Mouse (Mus musculus) hindbrain, embryonic 15.5 days (tissue): ENCODE results near the gene Mfap1a. TPM values are rescaled to one million over a fixed set of nuclear protein-coding genes. Genes with fewer than 3 reads are reported as not detected.
"Not testable (repeated sequence)": the region's sequence is repeated elsewhere in the genome, so short reads cannot be mapped to it uniquely, and the experiment has no call there.

Experiments used
- ATAC-seq: fragments of 200-750 bp; cut with Nextera tagmentation; 2 replicates; pipeline ENCODE4 v1.8.0; 2017; ENCODE audit warnings: low read depth, moderate number of reproducible peaks, moderate TSS enrichment; ENCODE audit not compliant: low FRiP score
- H3K27ac ChIP-seq: fragments of 300-500 bp; sonication (generic); replicated peaks from 2 replicates; pipeline ENCODE4 v1.5.1; 2015; ENCODE audit warnings: mild to moderate bottlenecking, inconsistent platforms
- H3K27me3 ChIP-seq: fragments of 300-500 bp; sonication (generic); 2 replicates; pipeline ENCODE4 v1.6.1; 2015; ENCODE audit warnings: control low read depth, inconsistent platforms
- H3K36me3 ChIP-seq: fragments of 300-500 bp; sonication (generic); 2 replicates; pipeline ENCODE4 v1.6.1; 2015; ENCODE audit warnings: control low read depth, inconsistent platforms
- H3K4me1 ChIP-seq: fragments of 300-500 bp; sonication (generic); replicated peaks from 2 replicates; pipeline ENCODE4 v1.6.1; 2015; ENCODE audit warnings: control low read depth, inconsistent platforms
- H3K4me2 ChIP-seq: fragments of 300-500 bp; sonication (generic); 2 replicates; pipeline ENCODE4 v1.6.1; 2015; ENCODE audit warnings: moderate library complexity, mild to moderate bottlenecking, inconsistent platforms
- H3K4me3 ChIP-seq: fragments of 300-500 bp; sonication (generic); 2 replicates; pipeline ENCODE4 v1.5.1; 2015; ENCODE audit warnings: mild to moderate bottlenecking, inconsistent platforms
- H3K9ac ChIP-seq: fragments of 300-500 bp; sonication (generic); 2 replicates; pipeline ENCODE4 v1.6.1; 2015; ENCODE audit warnings: inconsistent platforms
- H3K9me3 ChIP-seq: fragments of 300-500 bp; sonication (generic); 2 replicates; pipeline ENCODE4 v1.6.1; 2016; ENCODE audit warnings: control low read depth, inconsistent platforms
- WGBS: fragments of 180-500 bp; shearing (Covaris S2); methylation state at CpG from one replicate; pipeline ENCODE4 v1.1.7; 2015; 5-methylcytosine and 5-hydroxymethylcytosine counted together
- polyA plus RNA-seq: library from polyadenylated mRNA; unstranded; fragments of >200 nt; fragmentation: Nextera tagmentation; extraction: Ambion mirVana; gene quantifications from 2 replicates; pipeline ENCODE4 v1.2.1, GENCODE M21; 2015

Mfap1a gene
- polyA plus RNA-seq, 1 experiment from 2014 or later = 30.1 TPM

DNA sequence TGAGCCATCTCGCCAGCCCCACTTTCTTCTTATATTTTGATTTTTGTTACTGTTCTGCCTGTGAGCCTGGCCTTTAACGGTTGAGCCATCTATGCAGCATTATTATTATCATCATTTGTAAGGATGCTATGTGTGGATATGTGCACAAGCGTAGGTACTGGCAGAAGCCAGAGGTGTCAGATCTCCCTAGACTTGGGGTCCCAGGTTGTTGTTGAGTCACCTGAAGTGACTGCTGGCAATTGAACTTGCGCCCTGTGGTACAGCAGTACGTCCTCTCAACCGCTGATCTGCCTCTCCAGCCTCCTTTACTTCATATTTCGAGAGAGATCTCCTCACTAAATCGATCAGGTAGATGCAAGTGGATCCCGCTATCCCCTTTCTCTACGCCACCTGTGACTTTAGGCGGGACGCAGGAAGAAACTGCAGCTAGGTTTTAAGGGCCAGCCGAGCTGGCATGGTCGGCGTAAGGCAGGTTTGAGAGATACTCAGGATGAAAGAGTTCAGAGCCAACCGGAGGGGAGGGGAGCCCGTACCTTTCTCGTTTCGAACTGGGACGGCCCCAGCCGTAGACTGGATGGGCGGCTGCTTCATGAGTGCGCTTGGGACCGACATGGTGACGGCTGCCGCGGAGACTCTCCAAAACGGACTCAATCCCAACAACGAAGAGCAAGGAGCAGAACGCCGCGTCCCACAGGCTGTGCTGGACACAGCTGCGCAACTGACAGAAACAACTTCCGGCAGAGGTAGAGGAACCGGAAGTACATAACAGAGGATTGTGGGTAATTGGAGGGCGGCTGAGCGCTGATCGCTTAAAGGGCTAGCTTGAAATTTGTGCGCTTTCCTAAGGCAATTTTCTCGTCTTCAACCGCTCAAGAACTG, 32.9 kb downstream of the Mfap1a start, which contains the start of gene Mfap1b:
Gene Mfap1b (minus strand): TSS at position 767 of the 879 bp plus-strand sequence.
- Histone ChIP-seq H3K27ac (peak within 1 kb of the TSS; percentile 68), H3K9ac (peak within 1 kb of the TSS; percentile 75), H3K4me2 (peak within 1 kb of the TSS; percentile 76), H3K4me3 (peak within 1 kb of the TSS; percentile 67)
- H3K9me3 ChIP-seq, H3K36me3 ChIP-seq, H3K27me3 ChIP-seq, H3K4me1 ChIP-seq: not testable (repeated sequence)
- peak; percentile 95 for ATAC-seq
- WGBS = 6% methylated on average over 41 of the region's 41 CpGs

GRCm38 (mm10) chr2:121472783-121473182, 33.7 kb downstream of the Mfap1a start:
- WGBS = 98% methylated on average over 3 of the region's 3 CpGs
- H3K4me2 ChIP-seq = peak overlapping the region; percentile 76
- H3K36me3 ChIP-seq, H3K9ac ChIP-seq, H3K27ac ChIP-seq, ATAC-seq, H3K4me3 ChIP-seq, H3K4me1 ChIP-seq, H3K9me3 ChIP-seq, H3K27me3 ChIP-seq: not testable (repeated sequence)

- not testable (repeated sequence) for H3K4me2 ChIP-seq, H3K36me3 ChIP-seq, H3K27me3 ChIP-seq, H3K4me1 ChIP-seq, H3K27ac ChIP-seq, ATAC-seq, H3K9ac ChIP-seq, H3K9me3 ChIP-seq, H3K4me3 ChIP-seq
- WGBS = 100% methylated on average over 1 of the region's 6 CpGs
Observed at GRCm38 (mm10) chr2:121468982-121469381, 37.5 kb downstream of the Mfap1a start.

GRCm38 (mm10) chr2:121460071-121460470, 46.4 kb downstream of the Mfap1a start:
- H3K4me3 ChIP-seq = no peak overlapping the region
- H3K9me3 ChIP-seq = no peaks in the 10 kb centered on the region
- WGBS = 60% methylated on average over 2 of the region's 2 CpGs
- H3K36me3 ChIP-seq = peaks cover 18% of the 10 kb centered on the region
- no peak for ATAC-seq
- H3K27me3 ChIP-seq = no peaks in the 10 kb centered on the region
- peaks cover 18% of the 10 kb centered on the region for H3K4me1 ChIP-seq
- H3K27ac ChIP-seq = no peak overlapping the region
- H3K9ac ChIP-seq = no peak overlapping the region
- H3K4me2 ChIP-seq = no peak overlapping the region

- Histone ChIP-seq H3K4me3 (peak within 1 kb of the TSS; percentile 89), H3K4me1 (peaks cover 18% of the 10 kb centered on the region), H3K4me2 (peak within 1 kb of the TSS; percentile 66), H3K9me3 (no peaks in the 10 kb centered on the region), H3K27me3 (no peaks in the 10 kb centered on the region), H3K9ac (peak within 1 kb of the TSS; percentile 70), H3K27ac (peak within 1 kb of the TSS; percentile 71), H3K36me3 (peaks cover 24% of the 10 kb centered on the region)
- WGBS = 4% methylated on average over 41 of the region's 41 CpGs
- ATAC-seq = peak; percentile 93
Observed at GRCm38 (mm10) chr2:121456692-121457642, 49.5 kb downstream of the Mfap1a start, which contains the start of gene Serinc4. Serinc4 (minus strand) TSS chr2:121456781.

DNA sequence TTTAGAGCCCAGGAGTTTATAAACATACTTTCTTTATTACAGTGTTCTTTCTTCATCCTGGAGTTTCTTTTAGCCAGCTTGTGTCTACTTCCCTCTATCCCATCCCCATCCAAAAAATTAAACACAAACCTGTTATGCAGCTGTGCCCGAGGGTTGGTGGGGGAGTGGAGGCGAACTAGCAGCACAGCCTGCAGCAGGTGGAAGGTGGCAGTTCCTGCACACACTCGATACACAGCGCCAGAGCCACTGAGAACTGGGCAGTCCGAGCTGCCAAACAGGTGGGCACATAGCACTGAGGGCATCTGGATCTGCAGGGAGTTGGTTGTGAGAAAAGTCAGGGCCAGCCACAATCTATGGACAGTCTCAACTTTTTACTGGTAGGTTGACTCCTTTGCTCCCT, 50.9 kb downstream of the Mfap1a start:
- H3K36me3 ChIP-seq = peaks cover 20% of the 10 kb centered on the region
- no peak overlapping the region for H3K27ac ChIP-seq
- peaks cover 27% of the 10 kb centered on the region for H3K4me1 ChIP-seq
- H3K4me2 ChIP-seq = no peak overlapping the region
- H3K4me3 ChIP-seq = no peak overlapping the region
- H3K9me3 ChIP-seq = no peaks in the 10 kb centered on the region
- no peak overlapping the region for H3K9ac ChIP-seq
- WGBS = 88% methylated on average over 5 of the region's 5 CpGs
- no peaks in the 10 kb centered on the region for H3K27me3 ChIP-seq
- no peak for ATAC-seq

DNA sequence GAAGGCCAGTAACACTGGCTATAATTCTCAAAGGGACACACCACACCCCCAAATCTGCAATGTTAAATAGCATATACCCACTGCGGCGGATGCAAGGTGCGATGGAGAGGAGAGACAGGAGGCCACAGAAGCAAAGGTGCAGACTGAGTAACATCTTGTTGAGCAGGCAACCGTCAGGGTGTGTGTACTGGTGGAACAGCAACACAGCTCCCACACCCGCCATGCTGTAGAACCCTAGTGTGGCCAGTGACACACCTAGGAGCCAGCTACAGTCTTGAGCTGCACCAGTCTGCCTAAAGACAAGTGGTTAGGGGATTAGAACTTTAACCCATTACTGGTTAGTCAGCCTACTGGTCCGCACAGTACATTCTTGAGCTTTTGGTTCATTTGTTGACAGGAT, 52.5 kb downstream of the Mfap1a start:
- Histone ChIP-seq H3K4me1 (peaks cover 33% of the 10 kb centered on the region), H3K27me3 (no peaks in the 10 kb centered on the region), H3K9ac (no peak overlapping the region), H3K36me3 (peaks cover 13% of the 10 kb centered on the region), H3K27ac (no peak overlapping the region), H3K4me3 (no peak overlapping the region), H3K9me3 (no peaks in the 10 kb centered on the region), H3K4me2 (no peak overlapping the region)
- 87% methylated on average over 6 of the region's 6 CpGs for WGBS
- no peak for ATAC-seq

DNA sequence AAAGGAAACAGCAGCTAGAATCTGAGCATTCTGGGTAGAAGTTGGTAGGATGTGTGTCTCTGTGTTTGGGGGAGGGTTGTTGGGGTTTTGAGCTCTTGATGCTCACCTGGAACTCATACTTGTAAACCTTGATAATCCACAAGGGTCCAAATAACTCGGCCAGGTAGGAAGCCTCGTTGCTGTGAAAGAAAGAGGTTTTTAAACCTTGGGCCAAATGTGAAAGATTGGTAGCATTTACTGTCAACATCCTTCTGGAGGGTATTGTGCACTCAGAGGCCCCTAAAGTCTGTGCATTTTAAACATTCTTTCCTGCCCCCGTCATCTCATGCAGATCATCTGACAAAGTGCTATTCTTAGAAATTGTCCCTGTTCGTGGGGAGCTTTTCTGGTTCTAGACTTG, 53.5 kb downstream of the Mfap1a start, which contains the start of gene Hypk:
Gene Hypk (plus strand): TSS at position 301 of the 400 bp plus-strand sequence.
- Histone ChIP-seq H3K4me1 (peaks cover 34% of the 10 kb centered on the region), H3K27me3 (no peaks in the 10 kb centered on the region), H3K36me3 (peaks cover 9% of the 10 kb centered on the region), H3K27ac (no peak within 1 kb of the TSS), H3K4me2 (no peak within 1 kb of the TSS), H3K4me3 (no peak within 1 kb of the TSS), H3K9me3 (no peaks in the 10 kb centered on the region), H3K9ac (no peak within 1 kb of the TSS)
- no peak for ATAC-seq
- WGBS = 80% methylated on average over 4 of the region's 4 CpGs

DNA sequence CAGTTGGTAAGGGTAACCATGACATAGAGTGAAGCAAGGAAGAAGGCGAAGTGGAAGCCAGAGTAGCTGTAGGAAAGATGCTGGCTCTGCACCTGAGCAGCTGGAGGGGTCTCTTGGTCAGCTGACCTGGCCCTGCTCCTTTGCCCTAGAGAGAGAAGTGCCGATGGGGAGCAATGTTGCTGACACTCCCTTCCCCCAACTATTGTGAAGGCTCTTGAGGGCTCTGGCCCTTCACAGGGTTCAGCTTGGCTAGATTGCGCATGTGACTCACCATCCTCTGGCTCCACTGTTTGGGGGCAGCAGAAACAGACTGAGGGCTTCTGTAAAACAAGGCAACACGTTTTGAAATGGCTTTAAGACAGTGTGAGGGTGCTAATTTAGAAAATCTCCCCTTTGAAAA, 54.1 kb downstream of the Mfap1a start:
- no peak overlapping the region for H3K27ac ChIP-seq
- H3K4me1 ChIP-seq = peaks cover 31% of the 10 kb centered on the region
- 82% methylated on average over 4 of the region's 4 CpGs for WGBS
- H3K27me3 ChIP-seq = no peaks in the 10 kb centered on the region
- ATAC-seq = no peak
- peaks cover 9% of the 10 kb centered on the region for H3K36me3 ChIP-seq
- H3K9ac ChIP-seq = no peak overlapping the region
- no peak overlapping the region for H3K4me2 ChIP-seq
- no peaks in the 10 kb centered on the region for H3K9me3 ChIP-seq
- H3K4me3 ChIP-seq = no peak overlapping the region

GRCm38 (mm10) chr2:121450093-121450492, 56.4 kb downstream of the Mfap1a start:
- Histone ChIP-seq H3K36me3 (peaks cover 9% of the 10 kb centered on the region), H3K27ac (peak overlapping the region; percentile 98), H3K27me3 (no peaks in the 10 kb centered on the region), H3K9ac (peak overlapping the region; percentile 97), H3K4me3 (peak overlapping the region; percentile 99), H3K4me1 (peaks cover 24% of the 10 kb centered on the region), H3K9me3 (no peaks in the 10 kb centered on the region), H3K4me2 (peak overlapping the region; percentile 84)
- no peak for ATAC-seq
- 3% methylated on average over 7 of the region's 7 CpGs for WGBS

DNA sequence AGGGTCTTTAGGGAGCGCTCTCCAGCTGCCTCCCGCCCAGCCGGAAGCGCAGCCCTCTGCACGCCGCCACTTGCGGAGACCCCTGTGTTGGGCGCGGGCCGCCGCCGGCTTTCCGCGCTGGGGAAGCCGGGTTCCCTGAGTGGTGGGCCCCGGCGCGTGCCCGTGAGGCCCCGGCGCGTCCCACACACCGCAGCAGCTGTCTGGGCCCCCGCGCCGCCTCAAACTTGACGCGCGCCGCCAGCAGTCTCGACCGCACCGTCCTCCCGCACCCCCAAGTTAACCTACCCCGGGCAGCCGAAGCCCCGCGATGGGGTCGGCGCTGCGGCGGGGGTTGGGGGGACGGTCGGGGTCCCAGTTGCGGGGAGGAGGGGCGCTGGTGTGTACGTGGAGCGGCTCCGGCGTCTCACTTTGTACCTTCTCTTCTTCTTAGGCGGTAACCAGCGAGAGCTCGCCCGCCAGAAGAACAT, 56.9 kb downstream of the Mfap1a start:
- H3K4me1 ChIP-seq = peaks cover 24% of the 10 kb centered on the region
- H3K36me3 ChIP-seq = peaks cover 9% of the 10 kb centered on the region
- peak overlapping the region; percentile 97 for H3K9ac ChIP-seq
- under 1% methylated on average over 54 of the region's 54 CpGs for WGBS
- peak overlapping the region; percentile 98 for H3K27ac ChIP-seq
- ATAC-seq = peak; percentile 69
- H3K4me3 ChIP-seq = peak overlapping the region; percentile 99
- no peaks in the 10 kb centered on the region for H3K27me3 ChIP-seq
- H3K9me3 ChIP-seq = no peaks in the 10 kb centered on the region
- peak overlapping the region; percentile 84 for H3K4me2 ChIP-seq
